Mouse (Mus musculus): ENCODE data around the gene Ncor1.
A peak's percentile ranks its signal among the peaks of the same experiment; 100 is the strongest.
"Not testable (repeated sequence)": the region's sequence is repeated elsewhere in the genome, so short reads cannot be mapped to it uniquely, and the experiment has no call there.

The Ncor1 gene

DNA sequence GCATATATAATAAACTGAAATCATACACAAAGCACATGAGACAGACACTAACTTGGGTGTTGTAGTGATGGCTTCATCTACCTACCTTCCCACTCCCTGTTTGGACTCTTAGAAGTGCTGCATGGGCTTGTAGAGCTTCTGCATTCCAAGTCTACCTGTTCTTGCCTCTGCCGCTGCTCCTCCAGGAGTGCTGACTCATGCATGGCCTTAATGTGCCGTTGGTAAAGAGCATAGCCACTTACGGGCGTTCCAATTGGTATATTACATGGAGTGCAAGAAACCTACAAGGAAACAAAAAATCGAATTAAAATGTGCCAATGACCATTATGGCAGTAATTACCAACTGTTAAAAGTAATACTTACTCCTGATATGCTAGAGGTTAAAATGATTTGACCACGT lies 91.5 kb downstream of the Ncor1 start:
- no peak for DNase-seq (ENCODE audit: low read depth, low spot score)

DNA sequence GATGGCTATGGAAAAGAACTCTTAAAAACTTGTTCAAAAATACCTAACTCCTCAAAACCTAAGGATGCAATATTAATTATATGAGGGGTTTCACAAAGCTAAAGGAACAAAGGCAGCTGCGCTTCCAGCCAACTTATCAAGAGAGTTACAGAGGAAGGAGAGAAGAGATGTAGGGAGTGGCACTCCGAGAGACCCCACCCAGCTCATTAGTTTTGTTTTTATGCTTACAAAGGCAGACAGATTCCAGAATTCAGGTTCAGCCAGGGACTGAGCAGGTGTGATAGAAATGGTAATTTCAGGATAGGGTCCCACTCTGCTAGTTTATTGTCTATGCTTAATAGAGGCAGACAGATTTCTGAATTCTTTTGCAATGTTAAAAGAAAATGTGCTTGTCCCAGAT lies 103.1 kb downstream of the Ncor1 start:
- DNase-seq (ENCODE audit: low read depth, low spot score): no peak

- no peak for DNase-seq (ENCODE audit: low read depth, low spot score)
Observed at GRCm38 (mm10) chr11:62351948-62352347, 106.4 kb downstream of the Ncor1 start.

- no peak for DNase-seq (ENCODE audit: low read depth, low spot score)
Observed at GRCm38 (mm10) chr11:62343002-62343401, 115.3 kb downstream of the Ncor1 start.

- DNase-seq (ENCODE audit: low read depth, low spot score): no peak
Observed at GRCm38 (mm10) chr11:62332228-62332627, 126.1 kb downstream of the Ncor1 start.

- peak; percentile 53 for DNase-seq (ENCODE audit: low read depth, low spot score)
Observed at GRCm38 (mm10) chr11:62331141-62331540, 127.2 kb downstream of the Ncor1 start.

GRCm38 (mm10) chr11:62323659-62324058 lies 134.7 kb downstream of the Ncor1 start:
- DNase-seq (ENCODE audit: low read depth, low spot score): no peak

DNA sequence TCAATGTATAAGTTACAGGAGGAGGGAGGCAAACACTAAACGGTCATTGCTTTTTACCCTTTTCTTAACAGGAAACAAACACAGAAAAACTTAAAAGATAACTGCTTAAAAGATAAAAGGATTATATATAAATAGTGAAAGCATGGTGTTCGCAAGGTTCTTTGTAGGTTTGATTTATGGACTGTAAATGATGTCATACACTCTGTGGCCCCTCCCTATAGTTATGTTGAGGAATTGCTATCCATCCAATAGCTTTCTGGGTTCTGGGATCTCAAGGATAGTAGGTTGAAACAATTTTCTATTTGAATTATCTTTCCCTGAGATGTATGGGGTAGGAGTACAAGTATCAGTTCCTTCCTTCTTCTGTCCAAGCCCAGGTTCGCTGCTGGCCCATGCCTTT lies 138.2 kb downstream of the Ncor1 start:
- no peak for DNase-seq (ENCODE audit: low read depth, low spot score)

DNA sequence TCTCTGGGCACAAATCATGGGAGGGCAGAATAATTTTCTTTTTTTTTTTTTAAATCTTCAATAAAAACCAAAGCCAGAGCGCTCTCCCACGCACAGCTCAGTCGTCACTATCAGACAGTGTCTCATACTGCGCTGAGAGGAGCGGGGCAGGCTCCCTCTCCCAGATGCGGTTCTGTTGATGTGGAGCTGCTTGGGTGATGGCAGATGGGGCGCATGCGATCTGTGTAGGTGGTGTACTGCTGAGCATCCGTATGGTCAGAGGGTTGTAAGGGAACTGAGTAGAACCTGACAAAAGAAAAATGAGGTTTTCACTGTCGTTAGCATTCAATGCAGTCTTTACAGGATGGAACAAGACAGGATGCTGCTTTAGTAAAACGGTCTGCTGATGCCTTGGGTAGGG lies 140.6 kb downstream of the Ncor1 start:
- no peak for DNase-seq (ENCODE audit: low read depth, low spot score)

GRCm38 (mm10) chr11:62314984-62315383 lies 143.4 kb downstream of the Ncor1 start:
- DNase-seq (ENCODE audit: low read depth, low spot score): no peak

GRCm38 (mm10) chr11:62309296-62309695 lies 149.0 kb downstream of the Ncor1 start:
- DNase-seq (ENCODE audit: low read depth, low spot score): no peak

DNA sequence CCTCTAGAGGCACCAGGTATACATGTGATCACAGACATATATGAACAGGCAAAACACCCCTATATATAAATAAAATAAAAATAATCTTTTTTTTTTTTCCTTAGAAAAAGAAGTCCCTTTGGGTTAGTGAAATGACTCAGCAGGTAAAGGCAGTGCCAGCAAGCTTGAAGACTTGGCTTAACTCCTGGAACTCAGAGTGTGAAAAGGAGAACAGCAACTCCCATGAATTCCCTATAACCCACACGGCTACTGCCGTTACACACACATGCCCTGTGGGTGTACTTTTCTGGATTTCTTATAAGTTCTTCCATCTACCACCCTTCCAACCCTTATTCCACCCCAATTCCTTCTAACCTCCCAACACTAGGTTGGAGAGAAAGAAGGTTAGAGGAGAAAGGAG lies 152.5 kb downstream of the Ncor1 start:
- DNase-seq (ENCODE audit: low read depth, low spot score): peak; percentile 42

GRCm38 (mm10) chr11:62298883-62299282 lies 159.5 kb downstream of the Ncor1 start:
- peak; percentile 25 for DNase-seq (ENCODE audit: low read depth, low spot score)

- DNase-seq (ENCODE audit: low read depth, low spot score): no peak
Observed at GRCm38 (mm10) chr11:62294121-62294520, 164.2 kb downstream of the Ncor1 start.

GRCm38 (mm10) chr11:62287700-62288099 lies 170.6 kb downstream of the Ncor1 start:
- no peak for DNase-seq (ENCODE audit: low read depth, low spot score)

- DNase-seq (ENCODE audit: low read depth, low spot score): no peak
Observed at GRCm38 (mm10) chr11:62285020-62285419, 173.3 kb downstream of the Ncor1 start.

DNA sequence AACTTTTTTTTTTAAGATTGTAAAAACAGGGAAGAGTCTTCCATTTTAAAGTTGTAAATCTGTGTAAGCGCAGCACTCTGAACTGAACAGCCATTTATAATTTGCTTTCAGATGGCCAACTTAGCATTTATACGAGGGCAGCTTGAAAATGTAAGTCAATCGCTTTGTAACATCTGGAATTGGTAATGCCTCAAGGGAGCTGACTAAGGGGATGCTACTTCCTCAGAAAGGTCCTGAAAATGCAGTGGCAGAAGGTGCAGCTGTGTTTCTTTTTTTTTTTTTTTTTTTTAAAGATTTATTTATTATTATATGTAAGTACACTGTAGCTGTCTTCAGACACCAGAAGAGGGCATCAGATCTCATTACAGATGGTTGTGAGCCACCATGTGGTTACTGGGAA lies 174.3 kb downstream of the Ncor1 start:
- DNase-seq (ENCODE audit: low read depth, low spot score): not testable (repeated sequence)

GRCm38 (mm10) chr11:62281601-62281997 lies 176.7 kb downstream of the Ncor1 start:
- DNase-seq (ENCODE audit: low read depth, low spot score): peak; percentile 73

DNA sequence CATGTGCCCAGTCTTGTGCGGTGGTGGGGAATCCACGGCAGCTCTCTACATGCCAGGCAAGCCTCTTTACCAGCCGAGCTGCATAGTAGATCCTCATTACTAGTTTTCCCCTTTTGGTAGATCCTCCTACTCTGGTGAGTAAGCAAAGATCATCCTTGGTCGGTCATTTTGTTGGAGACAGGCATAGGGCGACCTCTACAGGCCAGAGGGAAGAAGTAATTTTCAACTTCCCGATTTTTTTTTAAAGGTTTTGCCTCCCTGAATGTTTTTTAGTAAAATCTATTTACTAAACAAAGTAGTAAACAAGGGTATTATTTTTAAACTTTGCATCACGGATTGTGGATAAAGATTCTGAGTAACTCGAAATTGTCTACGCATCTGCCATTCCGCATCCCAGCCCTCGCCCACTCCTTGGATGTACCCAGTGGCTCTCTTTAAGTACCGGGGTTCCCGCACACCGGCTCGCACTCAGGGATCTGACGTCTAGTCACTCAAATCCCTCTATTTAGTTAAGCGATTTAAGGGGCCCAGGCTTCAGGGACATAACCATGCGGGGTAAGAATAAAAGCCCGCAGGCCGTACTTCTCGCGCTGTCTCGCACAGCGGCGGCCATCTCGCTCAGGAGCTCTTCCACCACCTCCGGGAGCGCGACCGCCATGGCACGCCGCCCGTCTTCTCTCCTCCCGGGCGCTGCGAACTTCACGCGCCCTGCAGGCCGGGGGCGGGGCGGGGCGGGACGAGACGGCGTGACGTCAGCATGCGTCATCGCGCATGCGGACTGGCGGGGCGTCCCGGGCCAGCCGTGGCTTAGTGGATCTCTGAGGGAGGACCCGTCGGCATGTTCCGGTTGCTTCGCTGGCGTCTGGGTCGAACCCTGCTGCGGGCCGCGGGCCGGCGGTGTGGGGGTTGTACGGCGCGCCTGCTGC lies 177.4 kb downstream of the Ncor1 start, which contains the start of the genes Zswim7 and Ttc19:
Gene Zswim7 (minus strand): TSS at position 701 of the 926 bp plus-strand sequence.
Gene Ttc19 (plus strand): TSS at position 799 of the 926 bp plus-strand sequence.
- DNase-seq (ENCODE audit: low read depth, low spot score): peak; percentile 92

GRCm38 (mm10) chr11:62278027-62278426 lies 180.3 kb downstream of the Ncor1 start:
- peak; percentile 18 for DNase-seq (ENCODE audit: low read depth, low spot score)

DNA sequence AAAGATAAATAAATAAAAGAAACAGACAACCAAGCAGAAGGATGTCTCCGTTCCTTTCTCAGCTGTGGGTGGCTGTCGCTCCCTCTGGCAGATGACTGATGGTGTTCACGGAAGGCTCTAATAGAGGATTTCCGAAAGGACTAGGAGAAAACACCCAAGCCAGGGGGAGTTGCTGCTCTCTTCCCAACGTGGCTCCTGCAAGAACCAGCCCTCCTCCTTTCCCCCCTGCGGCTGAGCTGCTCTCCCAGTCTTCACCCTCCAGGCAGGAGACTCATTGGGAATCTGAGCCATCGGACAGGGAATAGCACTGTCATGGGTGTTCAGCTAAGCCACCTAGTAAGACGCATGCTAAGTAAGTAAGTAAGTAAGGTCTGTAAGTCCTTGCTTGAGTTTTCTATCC lies 181.3 kb downstream of the Ncor1 start:
- DNase-seq (ENCODE audit: low read depth, low spot score): no peak

GRCm38 (mm10) chr11:62270851-62271250 lies 187.5 kb downstream of the Ncor1 start:
- no peak for DNase-seq (ENCODE audit: low read depth, low spot score)

DNA sequence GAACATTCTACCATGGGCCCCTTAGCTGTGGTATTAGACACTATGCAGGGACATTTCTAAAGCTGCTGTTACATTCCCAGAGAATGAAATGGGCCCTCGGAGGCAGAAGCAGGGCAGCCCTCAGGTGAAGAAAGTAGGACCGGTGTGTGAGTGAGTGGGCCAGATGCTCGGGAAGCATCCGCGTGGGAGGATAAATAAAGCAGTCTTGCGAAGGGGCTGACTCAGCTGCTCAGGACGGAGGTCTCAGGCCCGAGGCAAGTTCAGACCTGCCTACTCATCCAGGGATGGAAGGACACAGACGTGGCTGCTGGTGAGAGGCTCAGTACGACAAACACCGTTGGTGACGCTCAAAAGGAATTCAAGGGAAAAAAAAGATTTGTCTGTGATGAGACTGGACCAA lies 189.2 kb downstream of the Ncor1 start:
- no peak for DNase-seq (ENCODE audit: low read depth, low spot score)

All from skeletal muscle tissue, adult 2 months (tissue).